Mouse (Mus musculus) neural tube, embryonic 12.5 days (tissue): ENCODE data around the gene Sgms2. TPM values are rescaled to one million over a fixed set of nuclear protein-coding genes. Genes with fewer than 3 reads are reported as not detected.

Source experiments
- ATAC-seq: fragments of 200-750 bp; cut with Nextera tagmentation; 2 replicates; pipeline ENCODE4 v1.8.0; 2017; ENCODE audit warnings: low read depth, mild to moderate bottlenecking, moderate TSS enrichment, moderate library complexity; ENCODE audit not compliant: low FRiP score
- H3K27ac ChIP-seq: fragments of 300-500 bp; sonication (generic); 2 replicates; pipeline ENCODE4 v1.5.1; 2016
- H3K27me3 ChIP-seq: fragments of 300-500 bp; sonication (generic); replicated peaks from 2 replicates; pipeline ENCODE4 v1.6.1; 2016; ENCODE audit warnings: mild to moderate bottlenecking
- H3K36me3 ChIP-seq: fragments of 300-500 bp; sonication (generic); 2 replicates; pipeline ENCODE4 v1.6.1; 2016; ENCODE audit warnings: mild to moderate bottlenecking
- H3K4me1 ChIP-seq: fragments of 300-500 bp; sonication (generic); 2 replicates; pipeline ENCODE4 v1.6.1; 2016
- H3K4me2 ChIP-seq: fragments of 300-500 bp; sonication (generic); replicated peaks from 2 replicates; pipeline ENCODE4 v1.6.1; 2016; ENCODE audit warnings: mild to moderate bottlenecking
- H3K4me3 ChIP-seq: fragments of 300-500 bp; sonication (generic); 2 replicates; pipeline ENCODE4 v1.5.1; 2016
- H3K9ac ChIP-seq: fragments of 300-500 bp; sonication (generic); 2 replicates; pipeline ENCODE4 v1.6.1; 2016; ENCODE audit warnings: mild to moderate bottlenecking
- H3K9me3 ChIP-seq: fragments of 300-500 bp; sonication (generic); 2 replicates; pipeline ENCODE4 v1.6.1; 2016; ENCODE audit warnings: mild to moderate bottlenecking
- WGBS: fragments of 180-500 bp; shearing (Covaris S2); methylation state at CpG from one replicate; pipeline ENCODE4 v1.1.7; 2016; 5-methylcytosine and 5-hydroxymethylcytosine counted together
- polyA plus RNA-seq: library from polyadenylated mRNA; unstranded; fragments of >200 nt; fragmentation: Nextera tagmentation; extraction: Ambion mirVana; gene quantifications from 2 replicates; pipeline ENCODE4 v1.2.1, GENCODE M21; 2016

Gene Sgms2
- polyA plus RNA-seq, 1 experiment from 2014 or later, result 1.7 TPM

- peaks cover 59% of the 10 kb centered on the region for H3K27me3 ChIP-seq
- H3K9me3 ChIP-seq, result no peaks in the 10 kb centered on the region
- H3K4me2 ChIP-seq, result no peak overlapping the region
- 34% methylated on average over 10 of the region's 10 CpGs for WGBS
- ATAC-seq, result peak; percentile 80
- no peaks in the 10 kb centered on the region for H3K36me3 ChIP-seq
- no peak overlapping the region for H3K4me3 ChIP-seq
- no peak overlapping the region for H3K27ac ChIP-seq
- peaks cover 9% of the 10 kb centered on the region for H3K4me1 ChIP-seq
- H3K9ac ChIP-seq, result no peak overlapping the region
Observed at GRCm38 (mm10) chr3:131501677-131502370, 10.6 kb upstream of the Sgms2 start.

- peaks cover 58% of the 10 kb centered on the region for H3K27me3 ChIP-seq
- H3K4me2 ChIP-seq, result no peak overlapping the region
- no peak overlapping the region for H3K27ac ChIP-seq
- no peaks in the 10 kb centered on the region for H3K9me3 ChIP-seq
- H3K4me3 ChIP-seq, result no peak overlapping the region
- H3K4me1 ChIP-seq, result peaks cover 9% of the 10 kb centered on the region
- no peaks in the 10 kb centered on the region for H3K36me3 ChIP-seq
- no peak for ATAC-seq
- H3K9ac ChIP-seq, result no peak overlapping the region
- 82% methylated on average over 6 of the region's 6 CpGs for WGBS
Observed at GRCm38 (mm10) chr3:131499651-131500050, 8.4 kb upstream of the Sgms2 start.

DNA sequence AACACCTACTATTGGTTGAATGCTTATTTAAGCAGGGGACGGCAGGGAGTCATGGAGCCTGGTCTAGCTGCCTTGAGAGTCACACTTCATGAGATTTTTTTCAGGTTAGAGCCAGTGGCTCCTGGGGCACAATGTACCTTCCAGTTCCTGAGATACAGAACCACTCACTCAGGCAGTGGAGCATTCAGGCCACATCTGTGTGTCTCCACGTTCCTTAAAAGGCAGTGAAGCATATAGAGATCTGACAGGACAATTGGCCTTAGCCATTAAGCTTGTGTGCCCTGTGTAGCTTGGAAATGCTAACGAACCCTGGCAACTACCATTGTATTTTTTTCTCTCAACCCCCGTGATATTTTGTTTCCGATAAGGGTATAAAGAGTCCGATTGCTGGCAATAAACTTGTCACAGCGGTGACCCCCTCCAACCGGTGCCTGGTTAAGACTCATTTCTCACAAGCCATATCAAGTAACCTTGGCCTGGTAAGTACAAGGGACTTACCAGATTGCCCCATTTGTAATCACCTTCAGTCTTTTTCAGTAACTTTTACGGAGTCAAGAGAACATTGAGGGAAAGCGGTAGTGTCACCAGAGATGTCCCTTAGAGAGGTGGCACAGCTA lies 5.4 kb upstream of the Sgms2 start:
- Histone ChIP-seq H3K27ac (no peak overlapping the region), H3K4me1 (peaks cover 4% of the 10 kb centered on the region; the same call in 1 of the 2 replicates), H3K4me3 (no peak overlapping the region), H3K4me2 (no peak overlapping the region), H3K9ac (no peak overlapping the region), H3K36me3 (no peaks in the 10 kb centered on the region), H3K27me3 (peaks cover 67% of the 10 kb centered on the region), H3K9me3 (no peaks in the 10 kb centered on the region)
- ATAC-seq, result no peak
- WGBS, result 35% methylated on average over 10 of the region's 10 CpGs

GRCm38 (mm10) chr3:131495076-131495475 lies 3.9 kb upstream of the Sgms2 start:
- ATAC-seq, result no peak
- WGBS, result 69% methylated on average over 1 of the region's 1 CpGs
- Histone ChIP-seq H3K36me3 (no peaks in the 10 kb centered on the region), H3K9ac (no peak overlapping the region), H3K4me1 (peaks cover 8% of the 10 kb centered on the region), H3K4me3 (no peak overlapping the region), H3K4me2 (no peak overlapping the region), H3K9me3 (no peaks in the 10 kb centered on the region), H3K27ac (no peak overlapping the region), H3K27me3 (peaks cover 67% of the 10 kb centered on the region)

GRCm38 (mm10) chr3:131493194-131493593 lies 2.0 kb upstream of the Sgms2 start:
- H3K4me1 ChIP-seq, result peaks cover 14% of the 10 kb centered on the region
- WGBS, result 70% methylated on average over 6 of the region's 6 CpGs
- no peak overlapping the region for H3K27ac ChIP-seq
- no peak overlapping the region for H3K4me3 ChIP-seq
- no peak overlapping the region for H3K4me2 ChIP-seq
- H3K36me3 ChIP-seq, result no peaks in the 10 kb centered on the region
- no peak for ATAC-seq
- peaks cover 70% of the 10 kb centered on the region for H3K27me3 ChIP-seq
- H3K9me3 ChIP-seq, result no peaks in the 10 kb centered on the region
- H3K9ac ChIP-seq, result no peak overlapping the region

- Histone ChIP-seq H3K9ac (no peak overlapping the region), H3K27me3 (peaks cover 80% of the 10 kb centered on the region), H3K4me2 (no peak overlapping the region), H3K9me3 (no peaks in the 10 kb centered on the region), H3K4me3 (no peak overlapping the region), H3K27ac (no peak overlapping the region), H3K4me1 (peaks cover 14% of the 10 kb centered on the region), H3K36me3 (no peaks in the 10 kb centered on the region)
- ATAC-seq, result no peak
- 90% methylated on average over 7 of the region's 7 CpGs for whole genome bisulfite sequencing
Observed at GRCm38 (mm10) chr3:131491980-131492379, 769 bp upstream of the Sgms2 start.

GRCm38 (mm10) chr3:131490143-131490908 lies 885 bp downstream of the Sgms2 start:
- H3K4me2 ChIP-seq, result peak overlapping the region; percentile 99
- H3K9ac ChIP-seq, result peak overlapping the region; percentile 64
- peaks cover 72% of the 10 kb centered on the region for H3K27me3 ChIP-seq
- no peaks in the 10 kb centered on the region for H3K36me3 ChIP-seq
- no peaks in the 10 kb centered on the region for H3K9me3 ChIP-seq
- peaks cover 14% of the 10 kb centered on the region for H3K4me1 ChIP-seq
- H3K4me3 ChIP-seq, result peak overlapping the region; percentile 65
- WGBS, result under 1% methylated on average over 78 of the region's 78 CpGs
- ATAC-seq, result peak; percentile 91
- H3K27ac ChIP-seq, result no peak overlapping the region

GRCm38 (mm10) chr3:131489657-131490142 lies 1.5 kb downstream of the Sgms2 start:
- peak; percentile 69 for ATAC-seq
- Histone ChIP-seq H3K4me3 (peak overlapping the region; percentile 65), H3K27me3 (peaks cover 66% of the 10 kb centered on the region), H3K9ac (peak overlapping the region; percentile 64), H3K9me3 (no peaks in the 10 kb centered on the region), H3K27ac (no peak overlapping the region), H3K36me3 (no peaks in the 10 kb centered on the region), H3K4me2 (peak overlapping the region; percentile 99), H3K4me1 (peaks cover 14% of the 10 kb centered on the region)
- WGBS, result under 1% methylated on average over 36 of the region's 36 CpGs

- H3K4me1 ChIP-seq, result peaks cover 14% of the 10 kb centered on the region
- no peak overlapping the region for H3K4me3 ChIP-seq
- no peaks in the 10 kb centered on the region for H3K9me3 ChIP-seq
- H3K27me3 ChIP-seq, result peaks cover 60% of the 10 kb centered on the region
- H3K4me2 ChIP-seq, result no peak overlapping the region
- no peak for ATAC-seq
- H3K27ac ChIP-seq, result no peak overlapping the region
- no peaks in the 10 kb centered on the region for H3K36me3 ChIP-seq
- H3K9ac ChIP-seq, result no peak overlapping the region
- WGBS, result 26% methylated on average over 5 of the region's 5 CpGs
Observed at GRCm38 (mm10) chr3:131488969-131489368, 2.2 kb downstream of the Sgms2 start.

GRCm38 (mm10) chr3:131488403-131488802 lies 2.8 kb downstream of the Sgms2 start:
- ATAC-seq, result no peak
- Histone ChIP-seq H3K27ac (no peak overlapping the region), H3K4me3 (no peak overlapping the region), H3K36me3 (no peaks in the 10 kb centered on the region), H3K4me2 (no peak overlapping the region), H3K27me3 (peaks cover 54% of the 10 kb centered on the region), H3K9ac (no peak overlapping the region), H3K9me3 (no peaks in the 10 kb centered on the region), H3K4me1 (peaks cover 14% of the 10 kb centered on the region)
- WGBS, result 67% methylated on average over 9 of the region's 9 CpGs

DNA sequence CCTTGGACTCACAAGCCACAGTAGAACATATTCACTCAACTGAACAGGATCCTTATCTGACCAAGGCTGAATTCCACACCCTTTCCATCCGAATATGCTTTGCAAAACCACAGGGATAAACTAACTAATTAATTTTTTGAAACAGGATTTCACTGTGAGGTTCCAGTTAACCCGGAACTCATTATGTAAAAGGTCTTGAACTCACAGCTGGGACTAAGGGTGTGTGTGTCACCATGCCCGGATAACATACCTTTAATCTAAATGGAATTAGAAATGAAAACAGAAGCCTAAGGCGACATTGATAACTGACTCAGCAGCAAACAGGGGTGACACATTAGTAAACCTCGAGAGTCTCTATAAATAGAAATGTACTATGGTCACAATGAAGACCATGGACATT lies 5.8 kb downstream of the Sgms2 start:
- Histone ChIP-seq H3K4me1 (peaks cover 6% of the 10 kb centered on the region; the same call in 1 of the 2 replicates), H3K4me3 (no peak overlapping the region), H3K27me3 (peaks cover 29% of the 10 kb centered on the region), H3K27ac (no peak overlapping the region), H3K36me3 (no peaks in the 10 kb centered on the region), H3K4me2 (no peak overlapping the region), H3K9me3 (no peaks in the 10 kb centered on the region), H3K9ac (no peak overlapping the region)
- WGBS, result 80% methylated on average over 5 of the region's 5 CpGs
- no peak for ATAC-seq

DNA sequence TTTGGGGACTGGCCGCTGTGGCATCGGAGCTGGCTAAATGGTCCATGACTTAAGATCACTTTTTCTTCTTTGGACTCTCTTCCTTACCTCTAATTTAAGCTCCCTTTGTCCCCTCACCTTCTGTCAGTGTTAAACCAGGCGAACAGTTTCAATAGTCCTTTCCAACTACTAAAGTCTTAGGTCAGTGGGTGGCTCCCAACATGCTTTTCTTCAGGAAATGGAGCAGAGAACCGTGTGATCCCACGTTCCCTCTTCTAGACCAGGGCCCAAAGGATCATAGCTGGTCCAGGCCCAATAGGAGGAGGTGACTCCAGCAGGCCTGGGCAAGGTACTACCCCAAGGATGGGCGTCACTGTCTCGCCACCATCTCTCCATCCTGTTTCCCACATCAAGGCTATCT lies 7.6 kb downstream of the Sgms2 start:
- H3K36me3 ChIP-seq, result no peaks in the 10 kb centered on the region
- no peak overlapping the region for H3K4me2 ChIP-seq
- H3K27me3 ChIP-seq, result peaks cover 16% of the 10 kb centered on the region
- H3K27ac ChIP-seq, result no peak overlapping the region
- H3K4me1 ChIP-seq, result no peaks in the 10 kb centered on the region
- ATAC-seq, result no peak
- no peak overlapping the region for H3K4me3 ChIP-seq
- no peaks in the 10 kb centered on the region for H3K9me3 ChIP-seq
- WGBS, result 74% methylated on average over 7 of the region's 7 CpGs
- no peak overlapping the region for H3K9ac ChIP-seq
